Mouse (Mus musculus) cerebellum, adult 2 months (tissue): ENCODE results near the gene Fkrp.

Experiments used
- CTCF ChIP-seq: fragments of 200-500 bp; IDR thresholded peaks from 2 replicates; pipeline ENCODE4 v1.5.1; 2011; ENCODE audit warnings: low read depth, mild to moderate bottlenecking, control low read depth, low read length, moderate library complexity, borderline replicate concordance; ENCODE audit not compliant: insufficient read depth
- POLR2A ChIP-seq: fragments of 200-500 bp; IDR thresholded peaks from 2 replicates; pipeline ENCODE4 v1.6.1; 2011; ENCODE audit warnings: low read length, control low read depth, borderline replicate concordance; ENCODE audit not compliant: insufficient read depth

DNA sequence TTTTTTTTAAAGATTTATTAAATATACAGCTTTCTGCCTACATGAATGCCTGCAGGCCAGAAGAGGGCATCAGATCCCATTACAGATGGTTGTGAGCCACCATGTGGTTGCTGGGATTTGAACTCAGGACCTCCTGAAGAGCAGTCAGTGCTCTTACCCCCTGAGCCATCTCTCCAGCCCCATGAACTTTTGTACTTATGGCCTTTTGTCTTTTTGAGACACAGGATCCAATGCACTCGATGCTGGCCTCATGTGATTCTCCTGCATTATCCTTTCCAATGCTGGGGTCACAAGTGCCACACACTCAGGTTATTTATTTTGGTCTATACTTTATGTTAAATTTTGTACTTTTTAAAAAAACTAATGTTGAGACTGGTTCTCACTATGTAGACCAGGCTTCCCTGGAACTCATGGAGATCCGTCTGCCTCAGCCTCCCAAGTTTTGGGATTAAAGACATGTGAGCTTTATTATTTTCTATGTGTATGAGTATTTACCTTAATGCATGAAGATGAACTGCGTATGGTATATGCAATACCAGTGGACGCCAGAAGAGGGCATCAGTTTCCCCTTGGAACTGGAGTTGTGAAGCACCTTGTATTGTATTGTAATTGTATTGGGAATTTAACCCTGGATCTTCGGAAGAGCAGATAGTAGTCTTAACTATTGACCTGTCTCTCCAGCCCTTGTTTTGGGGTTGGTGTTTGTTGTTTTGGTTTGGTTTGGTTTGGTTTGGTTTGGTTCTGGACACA lies 43.5 kb upstream of the Fkrp start:
- TF ChIP-seq POLR2A = no peak
- peak; percentile 38; the same call in 1 of the 2 replicates for TF ChIP-seq CTCF
